ENCODE assay signal across 9 mouse cellular contexts in genomic region chr14:7568382-7568781, GRCm38 (mm10). TPM values are rescaled to one million over a fixed set of nuclear protein-coding genes. Genes with fewer than 3 reads are reported as not detected.
DNase-seq lines count a peak whose midpoint lies in the region; ATAC-seq and TF ChIP-seq lines count a peak whose summit lies in the region.
"Not testable (repeated sequence)": the region's sequence is repeated elsewhere in the genome, so short reads cannot be mapped to it uniquely, and the experiment has no call there.
"Had no signal": no experiment of that assay in that cellular context is flagged by ENCODE, and none has a peak within 500 bp of the region (broad histone marks: within the 10 kb centered on the region; RNA-seq: fewer than 3 reads in every experiment).

Gm3558 (minus strand) TSS chr14:7568566.

- H3K9me3 ChIP-seq in forebrain, embryonic 14.5 days (replicated peaks; ENCODE audit: control insufficient read depth, low read length); heart, embryonic 16.5 days (replicated peaks; ENCODE audit: control insufficient read depth, low read length); intestine, postnatal 0 days (ENCODE audit: control insufficient read depth); lung, embryonic 16.5 days (ENCODE audit: control insufficient read depth, low read length); neural tube, embryonic 15.5 days (replicated peaks): not testable (repeated sequence)

- not testable (repeated sequence) for H3K9ac ChIP-seq in forebrain, embryonic 14.5 days (ENCODE audit: low read length); heart, embryonic 16.5 days (ENCODE audit: low read length); intestine, postnatal 0 days (ENCODE audit: low read depth, low read length); lung, embryonic 16.5 days (ENCODE audit: low read length)
- peak within 1 kb of the TSS; percentile 52; the same call in 1 of the 2 replicates for H3K9ac ChIP-seq in neural tube, embryonic 15.5 days (replicated peaks)

- peak; percentile 0 to 2 for DNase-seq in cerebellum, postnatal 14 days
- not testable (repeated sequence) for DNase-seq in forebrain, embryonic 14.5 days (ENCODE audit: low spot score); left cerebral cortex, postnatal 4 days

- intact Hi-C loops in left cerebral cortex, postnatal 4 days (cut with DNase I), result not testable (repeated sequence)

- no CpG with 5 or more reads among the region's 34 CpGs for WGBS in forebrain, embryonic 14.5 days
- WGBS in heart, embryonic 16.5 days, result no CpG with 5 or more reads among the region's 34 CpGs
- no CpG with 5 or more reads among the region's 34 CpGs for WGBS in intestine, postnatal 0 days
- WGBS in lung, embryonic 16.5 days, result 0% methylated on average over 1 of the region's 34 CpGs
- WGBS in neural tube, embryonic 15.5 days, result no CpG with 5 or more reads among the region's 34 CpGs

- H3K4me1 ChIP-seq in forebrain, embryonic 14.5 days (ENCODE audit: control insufficient read depth, insufficient read depth, low read length); heart, embryonic 16.5 days (ENCODE audit: control insufficient read depth, insufficient read depth, low read length); intestine, postnatal 0 days (replicated peaks; ENCODE audit: control insufficient read depth, insufficient read depth, low read length); lung, embryonic 16.5 days (replicated peaks; ENCODE audit: control insufficient read depth, insufficient read depth, low read length); neural tube, embryonic 15.5 days: not testable (repeated sequence)

- not testable (repeated sequence) for H3K27me3 ChIP-seq in forebrain, embryonic 14.5 days (replicated peaks; ENCODE audit: control insufficient read depth, insufficient read depth, low read length); heart, embryonic 16.5 days (ENCODE audit: control insufficient read depth, insufficient read depth, low read length); intestine, postnatal 0 days (replicated peaks; ENCODE audit: control insufficient read depth, insufficient read depth, low read length); lung, embryonic 16.5 days (ENCODE audit: control insufficient read depth, insufficient read depth, low read depth, low read length); neural tube, embryonic 15.5 days (replicated peaks)

- H3K27ac ChIP-seq in forebrain, embryonic 14.5 days (ENCODE audit: low read depth, low read length); heart, embryonic 16.5 days (ENCODE audit: low read length); intestine, postnatal 0 days (ENCODE audit: low read depth, low read length); lung, embryonic 16.5 days (ENCODE audit: low read length); neural tube, embryonic 15.5 days (replicated peaks): not testable (repeated sequence)

- peak within 1 kb of the TSS; percentile 36 for H3K4me3 ChIP-seq in forebrain, embryonic 14.5 days (ENCODE audit: low read depth, low read length)
- peak within 1 kb of the TSS; percentile 46 for H3K4me3 ChIP-seq in heart, embryonic 16.5 days (ENCODE audit: low read length)
- H3K4me3 ChIP-seq in intestine, postnatal 0 days (ENCODE audit: low read depth, low read length), result not testable (repeated sequence)
- peak within 1 kb of the TSS; percentile 36 for H3K4me3 ChIP-seq in lung, embryonic 16.5 days (ENCODE audit: low read length)
- peak within 1 kb of the TSS; percentile 50 for H3K4me3 ChIP-seq in neural tube, embryonic 15.5 days (replicated peaks)

- peak within 1 kb of the TSS; percentile 53 for H3K4me2 ChIP-seq in forebrain, embryonic 14.5 days (ENCODE audit: low read length)
- H3K4me2 ChIP-seq in heart, embryonic 16.5 days (ENCODE audit: low read depth, low read length), result peak within 1 kb of the TSS; percentile 66
- peak within 1 kb of the TSS; percentile 67 for H3K4me2 ChIP-seq in intestine, postnatal 0 days (replicated peaks; ENCODE audit: low read depth)
- H3K4me2 ChIP-seq in lung, embryonic 16.5 days (ENCODE audit: low read depth, low read length), result peak within 1 kb of the TSS; percentile 54
- H3K4me2 ChIP-seq in neural tube, embryonic 15.5 days, result peak within 1 kb of the TSS; percentile 68

- ATAC-seq in forebrain, embryonic 14.5 days; heart, embryonic 16.5 days (replicated peaks; ENCODE audit: extremely low read depth, insufficient read depth, low FRiP score); intestine, postnatal 0 days; lung, embryonic 16.5 days (ENCODE audit: low read depth); neural tube, embryonic 15.5 days (ENCODE audit: low FRiP score): not testable (repeated sequence)

- not testable (repeated sequence) for H3K36me3 ChIP-seq in forebrain, embryonic 14.5 days (ENCODE audit: control insufficient read depth, insufficient read depth, low read length); heart, embryonic 16.5 days (ENCODE audit: control insufficient read depth, insufficient read depth); intestine, postnatal 0 days (ENCODE audit: control insufficient read depth, insufficient read depth); lung, embryonic 16.5 days (ENCODE audit: control insufficient read depth, insufficient read depth, low read length); neural tube, embryonic 15.5 days

- TF ChIP-seq CTCF in intestine, postnatal 0 days (IDR thresholded peaks at IDR 0.05; ENCODE audit: low read depth), result not testable (repeated sequence)

RNA-seq across cellular contexts. Expression of gene Gm3558, which starts in this region (rescaled TPM):
- polyA plus RNA-seq in forebrain, embryonic 14.5 days (2014; fragmentation: Nextera tagmentation; extraction: Ambion mirVana), result 2.9 and 4.1 TPM in 2 replicates
- 0.17 and 0.33 TPM in 2 replicates for polyA plus RNA-seq in heart, embryonic 16.5 days (2015; fragmentation: Nextera tagmentation; extraction: Ambion mirVana)
- polyA plus RNA-seq in intestine, postnatal 0 days (2015; fragmentation: Nextera tagmentation; extraction: Ambion mirVana), result 0.13 and 0.27 TPM in 2 replicates
- 10 to 100 TPM; 27.9 to 28.2 TPM for total RNA-seq in left cerebral cortex, postnatal 4 days (2021)
- polyA plus RNA-seq in lung, embryonic 16.5 days (2015; fragmentation: Nextera tagmentation; extraction: Ambion mirVana), result 0.23 and 0.25 TPM in 2 replicates
- 6.4 and 7.1 TPM in 2 replicates for polyA plus RNA-seq in neural tube, embryonic 15.5 days (2015; fragmentation: Nextera tagmentation; extraction: Ambion mirVana)
- total RNA-seq: megakaryocyte-erythroid progenitor cell, adult 5-6 weeks had no signal
- polyA plus RNA-seq: G1E had no signal
